Mouse (Mus musculus) bone marrow, adult 2 months (tissue): Measurements from ENCODE around the gene Sox15.
A peak's percentile ranks its signal among the peaks of the same experiment; 100 is the strongest.

Experiments used
- CTCF ChIP-seq: fragments of 200-500 bp; IDR thresholded peaks from 2 replicates; pipeline ENCODE4 v1.5.1; 2011; ENCODE audit warnings: low read length, control low read depth; ENCODE audit not compliant: control insufficient read depth, insufficient read depth
- POLR2A ChIP-seq: fragments of 200-500 bp; IDR thresholded peaks from 2 replicates; pipeline ENCODE4 v1.6.1; 2011; ENCODE audit warnings: low read depth, mild to moderate bottlenecking, control low read depth, low read length, borderline replicate concordance; ENCODE audit not compliant: control insufficient read depth

- TF ChIP-seq POLR2A (peak; percentile 90; the same call in 1 of the 2 replicates), CTCF (no peak)
Observed at GRCm38 (mm10) chr11:69605726-69606490, 49.2 kb upstream of the Sox15 start, which contains the start of gene Atp1b2.
